ENCODE assay signal across 8 mouse cellular contexts in the genomic region with DNA sequence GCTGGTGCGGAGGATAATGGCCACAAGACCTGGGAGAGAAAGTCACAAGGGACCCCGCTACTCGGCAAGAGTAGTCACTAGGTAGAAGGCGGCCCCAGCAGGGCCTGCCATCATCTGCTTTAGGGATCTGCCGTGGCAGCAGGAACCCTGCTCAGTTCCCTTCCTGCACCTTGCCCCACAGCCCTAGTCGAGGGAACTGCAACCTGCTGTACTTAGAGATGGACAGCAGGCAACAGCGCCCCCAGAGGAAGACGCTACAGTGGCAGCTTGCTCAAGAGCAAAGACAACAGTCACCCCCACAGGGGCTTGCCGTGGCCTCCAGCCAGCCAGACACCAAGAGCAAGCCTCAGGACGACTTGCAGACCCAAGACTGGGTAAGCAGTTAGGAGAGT. TPM values are rescaled to one million over a fixed set of nuclear protein-coding genes. Genes with fewer than 3 reads are reported as not detected.
DNase-seq lines count a peak whose midpoint lies in the region; ATAC-seq lines count a peak whose summit lies in the region.

No protein-coding gene starts in this region.

- H3K9me3 ChIP-seq in megakaryocyte, embryonic 14.5 days = no peaks in the 10 kb centered on the region

- peaks cover 25% of the 10 kb centered on the region for H3K4me1 ChIP-seq in megakaryocyte, embryonic 14.5 days

- peak; percentile 93 for ATAC-seq in common myeloid progenitor, adult 5-6 weeks (replicated peaks; ENCODE audit: low read depth, poor library complexity, severe bottlenecking)

- H3K27me3 ChIP-seq in megakaryocyte, embryonic 14.5 days (replicated peaks) = peaks cover 18% of the 10 kb centered on the region

- peak overlapping the region; percentile 91 for H3K4me3 ChIP-seq in megakaryocyte, embryonic 14.5 days (replicated peaks)

- peak; percentile 93 for DNase-seq in ZHBTc4 (ENCODE audit: low read depth, low spot score)
- peak; percentile 56 to 70 for DNase-seq in gastrocnemius, adult 8-10 months (ENCODE audit: low spot score in 2 of 2)
- peak; percentile 68 for DNase-seq in hindlimb bud, embryonic 11.5 days (ENCODE audit: extremely low spot score, low read depth, low spot score)
- peak; percentile 73 to 78 for DNase-seq in left cerebral cortex, adult 8-10 months (ENCODE audit: low spot score in 2 of 2)
- DNase-seq in right cerebral cortex, postnatal 10 days (ENCODE audit: low spot score in 2 of 2) = peak; percentile 90 to 93
- DNase-seq in urinary bladder, postnatal 25 days (ENCODE audit: low spot score) = peak; percentile 82

- H3K36me3 ChIP-seq in megakaryocyte, embryonic 14.5 days (replicated peaks; ENCODE audit: low read length) = peaks cover 19% of the 10 kb centered on the region

RNA-seq across cellular contexts. Expression of gene Tex22, which starts 0.8 kb away (rescaled TPM):
- total RNA-seq in common myeloid progenitor, adult 5-6 weeks (2017) = not detected in 2 replicates
- not detected for total RNA-seq in gastrocnemius, adult 8-10 months (2022)
- total RNA-seq in left cerebral cortex, adult 8-10 months (2022) = 1 to 10 TPM in 2 of 4 experiments, under 1 TPM in 2; 0.30 to 1.5 (median 0.96) TPM
- polyA plus RNA-seq in megakaryocyte, embryonic 14.5 days (2012; ENCODE audit: insufficient read depth, low replicate concordance) = not detected in 2 replicates

RNA-seq across cellular contexts. Expression of gene Mta1, which starts 23.0 kb away (rescaled TPM):
- 46.9 and 53.3 TPM in 2 replicates for total RNA-seq in common myeloid progenitor, adult 5-6 weeks (2017)
- 10 to 100 TPM; 38.7 to 43.3 (median 41.8) TPM for total RNA-seq in gastrocnemius, adult 8-10 months (2022)
- total RNA-seq in left cerebral cortex, adult 8-10 months (2022) = 10 to 100 TPM; 70.5 to 74.5 (median 71.6) TPM
- 120 and 145 TPM in 2 replicates for polyA plus RNA-seq in megakaryocyte, embryonic 14.5 days (2012; ENCODE audit: insufficient read depth, low replicate concordance)

Comparison
In these comparisons a context has a peak if more than half of its experiments do, and no peak if none do; other contexts are left out.
1. Peak in every context shown above with its lines: DNase-seq, ATAC-seq and H3K4me3 ChIP-seq.